Mouse (Mus musculus) ES-E14 (cell line): ENCODE data around the gene Nckap1. TPM values are rescaled to one million over a fixed set of nuclear protein-coding genes. Genes with fewer than 3 reads are reported as not detected.

Experiments
- DNase-seq: peaks from one replicate; pipeline ENCODE4 v3.0.0-alpha.2; 2013; ENCODE audit warnings: low read depth, low spot score
- H3K27ac ChIP-seq: 2 replicates; pipeline ENCODE4 v1.5.1; 2012; ENCODE audit warnings: low read depth, mild to moderate bottlenecking, low read length, moderate library complexity, mixed read lengths; ENCODE audit not compliant: poor library complexity, insufficient read depth, severe bottlenecking
- H3K36me3 ChIP-seq: 2 replicates; pipeline ENCODE4 v1.6.1; 2012; ENCODE audit warnings: mild to moderate bottlenecking, low read length, moderate library complexity, mixed read lengths; ENCODE audit not compliant: control insufficient read depth, poor library complexity, insufficient read depth, severe bottlenecking
- H3K4me1 ChIP-seq, 2 experiments: fragments of 150-350 bp in 1 of 2; sonication (generic) in 1 of 2; 2 replicates each; pipeline ENCODE4 v1.6.1; 2012; ENCODE audit warnings: low read length in 2 of 2, mild to moderate bottlenecking in 1 of 2, mixed read lengths in 1 of 2; ENCODE audit not compliant: control insufficient read depth in 2 of 2, insufficient read depth in 2 of 2, poor library complexity in 1 of 2
- H3K4me3 ChIP-seq, 2 experiments: fragments of 150-350 bp in 1 of 2; sonication (generic) in 1 of 2; 2 replicates each; pipeline ENCODE4 v1.5.1; 2012; ENCODE audit warnings: low read length in 2 of 2, low read depth in 1 of 2, mild to moderate bottlenecking in 1 of 2, mixed read lengths in 1 of 2; ENCODE audit not compliant: insufficient read depth in 1 of 2, poor library complexity in 1 of 2, severe bottlenecking in 1 of 2
- H3K9ac ChIP-seq: 2 replicates; pipeline ENCODE4 v1.6.1; 2012; ENCODE audit warnings: low read depth, mild to moderate bottlenecking, low read length, mixed read lengths; ENCODE audit not compliant: poor library complexity, insufficient read depth, severe bottlenecking
- H3K9me3 ChIP-seq: fragments of 150-350 bp; sonication (generic); 2 replicates; pipeline ENCODE4 v1.6.1; 2012; ENCODE audit warnings: low read depth, mild to moderate bottlenecking, low read length; ENCODE audit not compliant: control insufficient read depth, insufficient read depth
- CHD2 ChIP-seq: IDR thresholded peaks from 2 replicates; pipeline ENCODE4 v1.6.1; 2014; ENCODE audit warnings: mild to moderate bottlenecking, low read depth, low read length, inconsistent platforms
- HCFC1 ChIP-seq: IDR thresholded peaks from 2 replicates; pipeline ENCODE4 v1.6.1; 2012; ENCODE audit warnings: low read length, inconsistent platforms, borderline replicate concordance; ENCODE audit not compliant: insufficient read depth
- MAFK ChIP-seq: IDR thresholded peaks from 2 replicates; pipeline ENCODE4 v1.6.1; 2014; ENCODE audit warnings: mild to moderate bottlenecking, low read depth, low read length, inconsistent platforms; ENCODE audit not compliant: insufficient read depth
- ZC3H11A ChIP-seq: IDR thresholded peaks from 2 replicates; pipeline ENCODE4 v1.6.1; 2012; ENCODE audit warnings: low read depth, mild to moderate bottlenecking, inconsistent platforms, low read length, borderline replicate concordance
- ZNF384 ChIP-seq: IDR thresholded peaks from 2 replicates; pipeline ENCODE4 v1.6.1; 2012; ENCODE audit warnings: low read depth, low read length, inconsistent platforms
- in situ Hi-C, 2 experiments: fragments of 600-800 bp; cut with MboI; formaldehyde crosslinking; loops; one replicate each; pipeline ENCODE4 v1.15.1; 2025; ENCODE audit warnings: low sequenced_read_pairs in 2 of 2, inconsistent platforms in 1 of 2; ENCODE audit not compliant: unreplicated experiment in 2 of 2
- total RNA-seq: library from RNA; depleted of rRNA; stranded (reverse); fragments of 300-350 nt; gene quantifications from 2 replicates; pipeline ENCODE4 v1.2.3, GENCODE M21; 2012

Nckap1 gene
- total RNA-seq, 1 experiment, result 62.6 TPM

GRCm38 (mm10) chr2:80602756-80603155, 21.6 kb upstream of the Nckap1 start:
- H3K9ac ChIP-seq, result peak overlapping the region; percentile 72
- no peak overlapping the region for H3K27ac ChIP-seq
- TF ChIP-seq ZNF384 (no peak), MAFK (no peak), HCFC1 (no peak), CHD2 (no peak), ZC3H11A (no peak)
- in situ Hi-C loops, result no loop called here
- no peaks in the 10 kb centered on the region for H3K36me3 ChIP-seq
- no peaks in the 10 kb centered on the region for H3K4me1 ChIP-seq
- peak overlapping the region; percentile 55 to 63 for H3K4me3 ChIP-seq
- no peaks in the 10 kb centered on the region for H3K9me3 ChIP-seq
- no peak for DNase-seq

- Histone ChIP-seq H3K9ac (no peak overlapping the region), H3K4me1 (no peaks in the 10 kb centered on the region; a peak in 1 of 4 replicates), H3K4me3 (no peak overlapping the region), H3K9me3 (no peaks in the 10 kb centered on the region), H3K27ac (no peak overlapping the region), H3K36me3 (no peaks in the 10 kb centered on the region)
- no peak for DNase-seq
- TF ChIP-seq MAFK (no peak), ZC3H11A (no peak), HCFC1 (no peak), CHD2 (no peak), ZNF384 (no peak)
- in situ Hi-C loops, result no loop called here
Measured at GRCm38 (mm10) chr2:80600611-80601010, 19.4 kb upstream of the Nckap1 start.

GRCm38 (mm10) chr2:80599850-80600249, 18.7 kb upstream of the Nckap1 start:
- TF ChIP-seq HCFC1, result no peak
- no peak for TF ChIP-seq MAFK
- no peak for TF ChIP-seq CHD2
- TF ChIP-seq ZC3H11A, result no peak
- TF ChIP-seq ZNF384, result no peak
- no peak overlapping the region for H3K4me3 ChIP-seq
- H3K4me1 ChIP-seq, result no peaks in the 10 kb centered on the region; a peak in 1 of 4 replicates
- in situ Hi-C loops, result no loop called here
- no peaks in the 10 kb centered on the region for H3K36me3 ChIP-seq
- DNase-seq, result no peak
- no peaks in the 10 kb centered on the region for H3K9me3 ChIP-seq
- no peak overlapping the region for H3K9ac ChIP-seq
- no peak overlapping the region for H3K27ac ChIP-seq

- H3K4me3 ChIP-seq, result no peak overlapping the region
- H3K27ac ChIP-seq, result no peak overlapping the region
- DNase-seq, result no peak
- no peak for TF ChIP-seq HCFC1
- no peak for TF ChIP-seq CHD2
- TF ChIP-seq ZNF384, result no peak
- TF ChIP-seq MAFK, result no peak
- TF ChIP-seq ZC3H11A, result no peak
- no peaks in the 10 kb centered on the region for H3K9me3 ChIP-seq
- H3K36me3 ChIP-seq, result no peaks in the 10 kb centered on the region
- no peak overlapping the region for H3K9ac ChIP-seq
- in situ Hi-C loops, result no loop called here
- no peaks in the 10 kb centered on the region; a peak in 1 of 4 replicates for H3K4me1 ChIP-seq
Measured at GRCm38 (mm10) chr2:80596960-80597359, 15.8 kb upstream of the Nckap1 start.
